In genomic region chr3:84732016-84732502, GRCm38 (mm10) we compare ENCODE assay signal across 8 mouse cellular contexts.
DNase-seq lines count a peak whose midpoint lies in the region; ATAC-seq and TF ChIP-seq lines count a peak whose summit lies in the region.

No protein-coding gene starts in this region.

- peaks cover 2% of the 10 kb centered on the region; the same call in 1 of the 2 replicates for H3K4me1 ChIP-seq in heart, embryonic 11.5 days (ENCODE audit: control insufficient read depth, insufficient read depth, low read length)
- H3K4me1 ChIP-seq in E14TG2a.4 (replicated peaks; ENCODE audit: low read depth, low read length), result peaks cover 59% of the 10 kb centered on the region
- H3K4me1 ChIP-seq in embryonic facial prominence, embryonic 10.5 days, result peaks cover 51% of the 10 kb centered on the region
- H3K4me1 ChIP-seq in intestine, postnatal 0 days (replicated peaks; ENCODE audit: control insufficient read depth, insufficient read depth, low read length), result no peaks in the 10 kb centered on the region
- peaks cover 45% of the 10 kb centered on the region for H3K4me1 ChIP-seq in neural tube, embryonic 13.5 days (replicated peaks)

- peak overlapping the region; percentile 39 for H3K4me3 ChIP-seq in heart, embryonic 11.5 days (ENCODE audit: low read depth, low read length)
- peak overlapping the region; percentile 20; the same call in 1 of the 2 replicates for H3K4me3 ChIP-seq in E14TG2a.4 (replicated peaks; ENCODE audit: low read length)
- H3K4me3 ChIP-seq in embryonic facial prominence, embryonic 10.5 days, result peak overlapping the region; percentile 51
- H3K4me3 ChIP-seq in intestine, postnatal 0 days (ENCODE audit: low read depth, low read length), result peak overlapping the region; percentile 16
- H3K4me3 ChIP-seq in neural tube, embryonic 13.5 days, result peak overlapping the region; percentile 27

- DNase-seq in heart, postnatal 25 days (ENCODE audit: low spot score), result no peak
- DNase-seq in embryonic facial prominence, embryonic 10.5 days (ENCODE audit: low spot score), result peak; percentile 36
- no peak for DNase-seq in adrenal gland, adult 8-10 months
- DNase-seq in spleen, postnatal 4 days (ENCODE audit: low spot score in 2 of 2), result no peak

- H3K36me3 ChIP-seq in heart, embryonic 11.5 days (ENCODE audit: control insufficient read depth, insufficient read depth, low read length), result no peaks in the 10 kb centered on the region
- H3K36me3 ChIP-seq in E14TG2a.4 (ENCODE audit: insufficient read depth, low read length), result no peaks in the 10 kb centered on the region
- no peaks in the 10 kb centered on the region for H3K36me3 ChIP-seq in embryonic facial prominence, embryonic 10.5 days (replicated peaks)
- H3K36me3 ChIP-seq in intestine, postnatal 0 days (ENCODE audit: control insufficient read depth, insufficient read depth), result no peaks in the 10 kb centered on the region
- H3K36me3 ChIP-seq in neural tube, embryonic 13.5 days, result no peaks in the 10 kb centered on the region

- no peaks in the 10 kb centered on the region for H3K9me3 ChIP-seq in heart, embryonic 11.5 days (replicated peaks; ENCODE audit: control insufficient read depth, low read length)
- no peaks in the 10 kb centered on the region for H3K9me3 ChIP-seq in E14TG2a.4 (ENCODE audit: low read length)
- no peaks in the 10 kb centered on the region for H3K9me3 ChIP-seq in embryonic facial prominence, embryonic 10.5 days
- H3K9me3 ChIP-seq in intestine, postnatal 0 days (ENCODE audit: control insufficient read depth), result no peaks in the 10 kb centered on the region
- H3K9me3 ChIP-seq in neural tube, embryonic 13.5 days, result no peaks in the 10 kb centered on the region

- WGBS in heart, embryonic 11.5 days (ENCODE audit: insufficient replicate concordance), result 8% methylated on average over 20 of the region's 20 CpGs
- WGBS in embryonic facial prominence, embryonic 10.5 days, result 4% methylated on average over 20 of the region's 20 CpGs
- WGBS in intestine, postnatal 0 days, result 16% methylated on average over 20 of the region's 20 CpGs
- under 1% methylated on average over 20 of the region's 20 CpGs for WGBS in neural tube, embryonic 13.5 days

- H3K27me3 ChIP-seq in heart, embryonic 11.5 days (ENCODE audit: control insufficient read depth, insufficient read depth, low read length), result no peaks in the 10 kb centered on the region
- H3K27me3 ChIP-seq in E14TG2a.4 (ENCODE audit: insufficient read depth, low read length), result peaks cover 21% of the 10 kb centered on the region
- peaks cover 36% of the 10 kb centered on the region for H3K27me3 ChIP-seq in embryonic facial prominence, embryonic 10.5 days (replicated peaks; ENCODE audit: low read depth, poor library complexity, severe bottlenecking)
- H3K27me3 ChIP-seq in intestine, postnatal 0 days (replicated peaks; ENCODE audit: control insufficient read depth, insufficient read depth, low read length), result no peaks in the 10 kb centered on the region; the same call in 1 of the 2 replicates
- H3K27me3 ChIP-seq in neural tube, embryonic 13.5 days, result no peaks in the 10 kb centered on the region

- no peak for ATAC-seq in heart, embryonic 11.5 days (replicated peaks; ENCODE audit: insufficient number of reproducible peaks, low FRiP score, low TSS enrichment)
- ATAC-seq in intestine, postnatal 0 days, result no peak
- ATAC-seq in neural tube, embryonic 13.5 days (ENCODE audit: low read depth), result peak; percentile 62

- 0 out of 2 replicates have a peak overlapping the region, but pooled peaks have one; percentile 34 for H3K9ac ChIP-seq in heart, embryonic 11.5 days (ENCODE audit: low read depth, low read length)
- H3K9ac ChIP-seq in intestine, postnatal 0 days (ENCODE audit: low read depth, low read length), result 0 out of 2 replicates have a peak overlapping the region, but pooled peaks have one; percentile 1
- peak overlapping the region; percentile 55 for H3K9ac ChIP-seq in neural tube, embryonic 13.5 days

- H3K27ac ChIP-seq in heart, embryonic 11.5 days (ENCODE audit: low read depth, low read length), result no peak overlapping the region
- H3K27ac ChIP-seq in embryonic facial prominence, embryonic 10.5 days (replicated peaks), result peak overlapping the region; percentile 69
- H3K27ac ChIP-seq in intestine, postnatal 0 days (ENCODE audit: low read depth, low read length), result no peak overlapping the region
- H3K27ac ChIP-seq in neural tube, embryonic 13.5 days (replicated peaks), result peak overlapping the region; percentile 89

- intact Hi-C loops in heart, postnatal 25 days (cut with DNase I), result no loop called here

- no peak for TF ChIP-seq CTCF in E14TG2a.4 (conservative IDR thresholded peaks at IDR 0.05; ENCODE audit: low read length)
- no peak for TF ChIP-seq CTCF in intestine, postnatal 0 days (IDR thresholded peaks at IDR 0.05; ENCODE audit: low read depth)

- peak overlapping the region; percentile 75 for H3K4me2 ChIP-seq in heart, embryonic 11.5 days
- H3K4me2 ChIP-seq in intestine, postnatal 0 days (replicated peaks; ENCODE audit: low read depth), result peak overlapping the region; percentile 60
- peak overlapping the region; percentile 57 for H3K4me2 ChIP-seq in neural tube, embryonic 13.5 days

Comparison
In these comparisons a context has a peak if more than half of its experiments do, and no peak if none do; other contexts are left out.
1. H3K27ac ChIP-seq: peak in embryonic facial prominence, embryonic 10.5 days (single experiment) and neural tube, embryonic 13.5 days (single experiment); none in heart, embryonic 11.5 days (single experiment) and intestine, postnatal 0 days (single experiment).
2. H3K9ac ChIP-seq: peak in every context shown above with its lines; median percentile 55 in neural tube, embryonic 13.5 days; 34 in heart, embryonic 11.5 days; 1 in intestine, postnatal 0 days.
3. Peak in every context shown above with its lines, with median percentiles within 50 percentile points of each other: H3K4me2 ChIP-seq and H3K4me3 ChIP-seq.